Mouse (Mus musculus): ENCODE measurements around the gene Hmga1. TPM values are rescaled to one million over a fixed set of nuclear protein-coding genes. Genes with fewer than 3 reads are reported as not detected.

Hmga1 gene
- total RNA-seq, 2 experiments from 2014 or later, result 29.6 to 34.1 TPM

DNA sequence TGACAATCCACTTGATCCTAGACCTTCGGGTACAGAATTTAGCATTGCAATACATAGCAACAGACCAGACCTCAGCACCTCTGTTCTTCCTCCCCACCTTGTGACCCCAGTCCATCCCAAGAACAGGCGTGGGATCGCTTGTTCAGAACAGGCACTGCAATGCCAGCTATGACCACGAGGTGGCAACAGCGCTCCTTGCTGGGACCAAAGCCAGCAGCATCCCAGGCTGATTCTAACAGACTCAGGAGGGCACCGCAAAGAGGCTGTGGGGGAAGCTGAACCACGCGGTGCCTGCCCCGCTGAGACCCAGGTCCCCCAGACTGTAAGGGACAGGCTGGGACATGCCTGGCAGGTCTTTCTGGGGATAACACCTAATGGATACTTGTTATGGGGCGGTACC is 21.6 kb upstream of the Hmga1 start:
- peak; percentile 86 for DNase-seq
- intact Hi-C loops (cut with DNase I), result loop anchor here (2.0 to 10.0 kb wide), 2 partner anchors 96 to 230 kb away; no protein-coding TSS in a partner anchor
- no peak overlapping the region for H3K27ac ChIP-seq
- no peak for TF ChIP-seq CTCF (IDR thresholded peaks at IDR 0.05)
- no peak overlapping the region for H3K4me3 ChIP-seq

DNA sequence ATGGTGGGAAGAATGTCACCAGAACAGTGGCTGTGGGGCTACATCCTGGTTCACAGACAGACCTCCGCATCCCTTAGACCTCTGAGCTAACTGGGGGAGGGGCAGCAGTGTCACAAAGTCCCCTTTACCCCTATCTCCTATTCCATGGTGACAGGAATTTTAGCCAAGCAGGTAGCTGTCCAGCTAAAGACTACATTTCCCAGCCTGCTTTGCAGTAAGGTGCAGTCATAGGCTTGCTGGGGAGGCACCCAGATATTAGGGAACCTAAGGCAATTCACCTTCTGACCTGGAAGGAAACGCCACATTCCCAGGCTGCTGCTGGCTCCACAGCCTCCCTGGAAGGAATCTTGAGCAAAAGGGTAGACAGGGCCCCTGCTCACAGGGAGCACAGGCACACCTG is 15.0 kb upstream of the Hmga1 start:
- no peak for TF ChIP-seq CTCF (IDR thresholded peaks at IDR 0.05)
- intact Hi-C loops (cut with DNase I), result no loop called here
- no peak overlapping the region for H3K4me3 ChIP-seq
- no peak for DNase-seq
- no peak overlapping the region for H3K27ac ChIP-seq

DNA sequence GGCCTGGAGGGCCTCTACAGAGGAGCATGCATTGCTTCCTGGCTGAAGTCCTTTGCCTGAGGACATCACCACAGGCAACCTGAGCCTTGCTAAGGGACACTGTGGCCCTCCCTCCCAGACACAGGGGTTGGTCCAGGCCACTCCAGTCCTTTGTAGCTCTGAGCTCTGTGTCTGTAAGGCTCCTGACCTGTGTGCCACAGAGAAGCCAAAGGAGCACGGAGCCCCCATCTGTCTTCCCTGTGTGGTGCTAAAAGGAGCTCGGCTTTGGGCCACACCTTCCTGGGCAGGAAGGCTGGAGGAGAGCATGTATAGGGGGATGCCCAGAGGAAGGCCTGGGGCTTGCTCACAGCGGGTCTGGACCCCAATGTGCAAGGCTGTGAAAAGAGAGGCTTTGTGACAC is 14.3 kb upstream of the Hmga1 start:
- intact Hi-C loops (cut with DNase I), result no loop called here
- H3K27ac ChIP-seq, result no peak overlapping the region
- TF ChIP-seq CTCF (IDR thresholded peaks at IDR 0.05), result no peak
- no peak overlapping the region for H3K4me3 ChIP-seq
- no peak for DNase-seq

GRCm38 (mm10) chr17:27544551-27544950 is 11.7 kb upstream of the Hmga1 start:
- no peak overlapping the region for H3K4me3 ChIP-seq
- DNase-seq, result no peak
- H3K27ac ChIP-seq, result no peak overlapping the region
- TF ChIP-seq CTCF (IDR thresholded peaks at IDR 0.05), result no peak
- intact Hi-C loops (cut with DNase I), result no loop called here

- TF ChIP-seq CTCF (IDR thresholded peaks at IDR 0.05), result no peak
- DNase-seq, result no peak
- Histone ChIP-seq H3K4me3 (no peak overlapping the region), H3K27ac (no peak overlapping the region)
- intact Hi-C loops (cut with DNase I), result no loop called here
Measured at GRCm38 (mm10) chr17:27545991-27546390, 10.3 kb upstream of the Hmga1 start.

DNA sequence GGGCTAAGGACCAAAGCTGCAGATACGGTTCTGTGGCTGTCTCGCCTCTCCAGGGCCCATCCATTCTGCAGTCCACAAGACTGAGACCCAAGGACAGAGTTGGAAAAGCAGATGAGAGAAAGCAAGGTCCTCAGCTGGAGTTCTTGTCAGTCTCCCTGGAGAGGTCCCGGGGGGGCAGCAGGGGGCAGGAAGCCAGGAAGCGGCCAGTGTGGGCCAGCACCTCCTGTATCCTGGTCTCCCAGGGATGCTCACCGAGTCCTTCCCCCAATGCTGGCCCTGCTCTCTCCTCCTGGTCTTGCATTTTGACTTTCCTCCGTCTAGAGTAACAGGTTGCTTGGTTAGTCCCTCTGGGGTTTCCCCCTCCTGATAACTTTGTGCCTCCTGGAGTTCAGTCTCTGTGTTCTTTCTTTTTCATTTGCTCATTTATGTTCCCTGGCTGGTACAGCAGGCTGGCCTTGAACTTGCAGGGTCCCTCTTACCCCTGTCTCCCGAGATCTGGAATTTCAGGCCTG is 9.7 kb upstream of the Hmga1 start:
- H3K4me3 ChIP-seq, result no peak overlapping the region
- TF ChIP-seq CTCF (IDR thresholded peaks at IDR 0.05), result no peak
- no peak overlapping the region for H3K27ac ChIP-seq
- DNase-seq, result no peak
- intact Hi-C loops (cut with DNase I), result no loop called here

GRCm38 (mm10) chr17:27547253-27547868 is 8.9 kb upstream of the Hmga1 start:
- DNase-seq, result peak; percentile 78
- Histone ChIP-seq H3K27ac (no peak overlapping the region), H3K4me3 (no peak overlapping the region)
- intact Hi-C loops (cut with DNase I), result no loop called here
- TF ChIP-seq CTCF (IDR thresholded peaks at IDR 0.05), result no peak

DNA sequence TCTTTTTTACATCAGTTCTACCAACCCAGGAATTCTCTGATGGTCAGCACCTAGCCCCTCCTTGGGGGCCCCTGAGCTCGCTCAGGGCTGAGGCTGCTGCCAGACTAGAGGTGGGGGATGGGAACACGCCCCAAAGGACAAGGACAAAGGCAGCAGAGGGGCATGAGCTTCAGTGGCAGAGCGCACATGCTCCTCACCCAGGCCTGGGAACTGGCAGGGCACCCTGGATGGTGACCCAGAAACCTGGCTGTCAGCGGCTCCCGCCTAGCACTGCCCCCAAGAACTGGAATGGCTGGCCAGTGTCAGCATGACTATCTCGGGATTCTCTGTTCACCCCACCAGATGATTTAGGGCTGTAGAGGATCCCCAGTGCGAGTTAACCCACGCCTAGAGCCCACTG is 7.1 kb upstream of the Hmga1 start:
- no peak for DNase-seq
- no peak for TF ChIP-seq CTCF (IDR thresholded peaks at IDR 0.05)
- intact Hi-C loops (cut with DNase I), result no loop called here
- H3K27ac ChIP-seq, result no peak overlapping the region
- H3K4me3 ChIP-seq, result no peak overlapping the region

GRCm38 (mm10) chr17:27551393-27551940 is 4.8 kb upstream of the Hmga1 start:
- intact Hi-C loops (cut with DNase I), result no loop called here
- no peak overlapping the region for H3K27ac ChIP-seq
- no peak for TF ChIP-seq CTCF (IDR thresholded peaks at IDR 0.05)
- H3K4me3 ChIP-seq, result no peak overlapping the region
- no peak for DNase-seq

DNA sequence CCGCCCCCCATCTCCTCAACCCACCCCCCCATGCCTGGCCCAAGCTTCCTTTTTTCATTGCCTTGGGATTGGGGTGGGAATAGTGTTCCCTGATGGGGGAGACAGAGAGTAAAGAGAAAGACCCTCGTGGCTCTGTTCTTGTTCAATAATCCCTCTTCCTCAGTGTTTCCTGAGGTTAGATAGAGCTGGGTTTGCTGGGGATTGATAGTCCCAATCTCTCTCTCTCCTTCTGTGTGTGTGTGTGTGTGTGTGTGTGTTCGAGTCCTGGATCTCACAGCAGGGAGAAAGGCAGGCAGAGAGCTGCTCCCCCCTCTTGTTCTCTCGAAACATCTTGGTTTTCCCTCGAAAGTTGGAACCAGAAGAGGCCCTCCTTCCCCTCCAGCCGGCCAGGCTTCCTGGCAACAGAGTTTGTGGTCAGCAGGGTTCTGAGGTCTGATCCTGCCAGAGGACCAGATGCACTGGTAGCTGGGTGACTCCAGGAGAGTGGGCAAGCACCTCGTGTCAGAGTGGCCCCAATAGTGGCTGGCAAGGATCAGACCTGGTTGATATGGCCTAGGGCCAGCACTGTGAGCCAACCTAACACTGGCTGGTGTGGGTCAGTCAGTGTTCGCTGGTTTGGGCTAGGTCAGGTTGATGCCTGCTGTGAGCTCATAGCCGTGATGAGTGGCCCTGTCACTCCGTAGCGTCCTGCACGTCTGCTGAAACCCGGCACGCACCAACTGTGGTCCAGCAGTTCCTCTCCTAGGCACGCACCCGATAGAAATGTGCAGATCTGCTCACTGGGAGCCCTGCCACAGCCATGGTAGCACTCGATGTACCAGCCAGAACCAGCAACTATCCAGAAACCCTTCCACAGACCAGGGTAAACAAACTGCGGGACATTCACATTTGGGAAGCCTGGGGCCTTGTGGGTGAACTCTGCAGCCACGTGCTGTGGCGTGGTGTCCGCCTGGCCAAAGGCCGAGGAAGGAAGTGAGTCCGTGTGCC is 3.8 kb upstream of the Hmga1 start:
- Histone ChIP-seq H3K27ac (peak overlapping the region; percentile 66), H3K4me3 (no peak overlapping the region)
- DNase-seq, result peak; percentile 77
- intact Hi-C loops (cut with DNase I), result no loop called here
- no peak for TF ChIP-seq CTCF (IDR thresholded peaks at IDR 0.05)

GRCm38 (mm10) chr17:27554062-27554960 is 2.0 kb upstream of the Hmga1 start:
- peak; percentile 11 for DNase-seq
- peak overlapping the region; percentile 85 for H3K27ac ChIP-seq
- intact Hi-C loops (cut with DNase I), result no loop called here
- no peak overlapping the region for H3K4me3 ChIP-seq
- TF ChIP-seq CTCF (IDR thresholded peaks at IDR 0.05), result no peak

DNA sequence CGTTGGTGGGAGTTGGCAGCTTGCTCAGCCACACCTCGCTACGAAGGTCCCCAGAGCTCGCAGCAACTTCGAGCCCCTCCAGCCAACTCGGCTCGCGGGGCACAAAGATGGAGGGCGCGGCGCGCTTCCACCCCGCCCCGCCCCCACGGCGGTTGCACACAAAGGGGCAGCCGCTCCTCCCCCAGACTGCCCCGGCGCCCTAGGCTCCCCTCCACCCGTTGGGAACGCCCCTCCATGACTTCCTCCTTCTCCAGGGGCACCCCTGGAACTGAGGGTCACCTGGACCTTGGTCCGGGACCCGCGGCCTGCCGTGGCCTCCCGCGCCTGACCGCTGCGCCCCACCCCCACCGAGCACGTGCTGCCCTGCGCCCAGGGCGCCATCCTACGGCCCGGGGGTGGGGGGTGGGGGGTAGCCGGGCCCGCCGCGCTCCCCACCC is 1.2 kb upstream of the Hmga1 start:
- no peak for DNase-seq
- Histone ChIP-seq H3K4me3 (peak overlapping the region; percentile 82), H3K27ac (peak overlapping the region; percentile 85; the same call in 1 of the 2 replicates)
- TF ChIP-seq CTCF (IDR thresholded peaks at IDR 0.05), result no peak
- intact Hi-C loops (cut with DNase I), result no loop called here

All from gastrocnemius, adult 2 months (tissue).